ENCODE assay signal across 26 mouse cellular contexts in the genomic region with DNA sequence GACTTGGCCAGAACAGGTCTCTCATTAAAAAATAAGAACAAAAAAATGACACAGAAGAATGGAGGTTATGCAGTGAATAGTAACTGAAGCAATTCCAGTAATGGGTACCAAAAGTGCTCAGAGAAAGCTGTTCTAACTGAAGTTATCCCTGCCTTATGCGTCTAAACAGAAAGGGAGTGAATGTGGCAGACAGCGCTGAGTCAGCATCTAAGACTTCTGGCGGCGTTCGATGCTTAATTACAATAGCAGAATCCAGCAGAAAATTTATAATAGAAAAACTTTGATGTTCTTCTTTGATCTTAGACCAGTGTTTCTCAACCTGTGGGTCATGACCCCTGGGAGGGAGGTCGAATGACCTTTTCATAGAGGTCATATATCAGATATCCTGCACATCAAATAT. TPM values are rescaled to one million over a fixed set of nuclear protein-coding genes. Genes with fewer than 3 reads are reported as not detected.
DNase-seq lines count a peak whose midpoint lies in the region; ATAC-seq and TF ChIP-seq lines count a peak whose summit lies in the region.
"Had no signal": no experiment of that assay in that cellular context is flagged by ENCODE, and none has a peak within 500 bp of the region (broad histone marks: within the 10 kb centered on the region; RNA-seq: fewer than 3 reads in every experiment).

No protein-coding gene starts in this region.

- no peak for TF ChIP-seq POLR2A in MEL (IDR thresholded peaks at IDR 0.05; ENCODE audit: control insufficient read depth in 1 of 2, insufficient read depth in 1 of 2, low read depth in 1 of 2, low read length in 2 of 2, poor library complexity in 1 of 2)

- H3K4me1 ChIP-seq in forebrain, postnatal 0 days (ENCODE audit: insufficient read depth) = no peaks in the 10 kb centered on the region
- H3K4me1 ChIP-seq in forebrain, embryonic 15.5 days = no peaks in the 10 kb centered on the region
- H3K4me1 ChIP-seq in MEL (ENCODE audit: control insufficient read depth in 1 of 2, insufficient read depth in 2 of 2, low read length in 2 of 2) = peaks cover 0 to 6% of the 10 kb centered on the region in 2 experiments; a peak in 1 of 4 replicates
- H3K4me1 ChIP-seq: embryonic facial prominence, embryonic 13.5 days; embryonic facial prominence, embryonic 15.5 days had no signal

- no peak overlapping the region for H3K27ac ChIP-seq in forebrain, postnatal 0 days (ENCODE audit: low read depth, low read length)
- H3K27ac ChIP-seq in forebrain, embryonic 15.5 days (replicated peaks) = no peak overlapping the region
- no peak overlapping the region for H3K27ac ChIP-seq in MEL (ENCODE audit: control insufficient read depth, low read depth, low read length)
- H3K27ac ChIP-seq: embryonic facial prominence, embryonic 13.5 days; embryonic facial prominence, embryonic 15.5 days; forebrain, embryonic 10.5 days; forebrain, embryonic 12.5 days had no signal

- no peak for ATAC-seq in forebrain, postnatal 0 days
- ATAC-seq in forebrain, embryonic 15.5 days (replicated peaks) = no peak
- ATAC-seq: CD4-positive, CD25-positive, alpha-beta regulatory T cell, adult 4 months; forebrain, embryonic 14.5 days had no signal

- H3K79me2 ChIP-seq in MEL (ENCODE audit: control insufficient read depth, insufficient read depth, low read length, poor library complexity) = no peaks in the 10 kb centered on the region

- no peak for TF ChIP-seq RAD21 in MEL (IDR thresholded peaks at IDR 0.05; ENCODE audit: low read depth, low read length)

- no peak for TF ChIP-seq CTCF in forebrain, postnatal 0 days (IDR thresholded peaks at IDR 0.05; ENCODE audit: low read depth)
- TF ChIP-seq CTCF in MEL (IDR thresholded peaks at IDR 0.05 in 2 of 3, conservative IDR thresholded peaks at IDR 0.05 in 1 of 3; ENCODE audit: control insufficient read depth in 1 of 3, insufficient read depth in 1 of 3, low read depth in 2 of 3, low read length in 3 of 3, poor library complexity in 1 of 3, severe bottlenecking in 1 of 3) = no peak

- no peak for TF ChIP-seq EP300 in MEL (IDR thresholded peaks at IDR 0.05; ENCODE audit: low read depth in 1 of 2, low read length in 2 of 2)

- no peak overlapping the region for H3K4me2 ChIP-seq in forebrain, postnatal 0 days (ENCODE audit: low read depth)
- H3K4me2 ChIP-seq in forebrain, embryonic 15.5 days (replicated peaks) = no peak overlapping the region
- H3K4me2 ChIP-seq: embryonic facial prominence, embryonic 13.5 days; embryonic facial prominence, embryonic 15.5 days; forebrain, embryonic 12.5 days had no signal

- no peaks in the 10 kb centered on the region for H3K9me3 ChIP-seq in forebrain, postnatal 0 days (ENCODE audit: low read length)
- H3K9me3 ChIP-seq in forebrain, embryonic 15.5 days = no peaks in the 10 kb centered on the region
- no peaks in the 10 kb centered on the region for H3K9me3 ChIP-seq in MEL (replicated peaks; ENCODE audit: insufficient read depth, low read length)
- H3K9me3 ChIP-seq: embryonic facial prominence, embryonic 13.5 days; embryonic facial prominence, embryonic 15.5 days; forebrain, embryonic 10.5 days; forebrain, embryonic 12.5 days; G1E had no signal

- H3K36me3 ChIP-seq in forebrain, postnatal 0 days (ENCODE audit: insufficient read depth) = peaks cover 9% of the 10 kb centered on the region
- H3K36me3 ChIP-seq in forebrain, embryonic 15.5 days = peaks cover 12% of the 10 kb centered on the region
- H3K36me3 ChIP-seq in MEL (ENCODE audit: control insufficient read depth in 1 of 2, insufficient read depth in 2 of 2, low read length in 2 of 2) = peaks cover 0 to 3% of the 10 kb centered on the region in 2 experiments; a peak in 1 of 4 replicates

- peak; percentile 18 for DNase-seq in forebrain, postnatal 0 days
- DNase-seq in MEL (ENCODE audit: low read depth, low spot score) = no peak
- no peak for DNase-seq in thymus, postnatal 14 days
- no peak for DNase-seq in layer of hippocampus, postnatal 25 days (ENCODE audit: extremely low spot score in 1 of 2, low spot score in 1 of 2)
- DNase-seq: adrenal gland, adult 8-10 months; adrenal gland, postnatal 14 days; adrenal gland, postnatal 36 days; B cell, adult 2 months; cerebellum, adult 11 months; cerebellum, adult 18-20 months; cerebellum, adult 8-10 months; cerebellum, adult 9-11 months; cerebellum, postnatal 14 days; cerebellum, postnatal 36 days; embryo, embryonic 11 days had no signal

- H3K27me3 ChIP-seq in forebrain, postnatal 0 days (ENCODE audit: insufficient read depth, low read length) = no peaks in the 10 kb centered on the region
- H3K27me3 ChIP-seq in forebrain, embryonic 15.5 days = no peaks in the 10 kb centered on the region
- no peaks in the 10 kb centered on the region for H3K27me3 ChIP-seq in MEL (ENCODE audit: control insufficient read depth in 1 of 2, insufficient read depth in 2 of 2, low read length in 2 of 2)
- H3K27me3 ChIP-seq: embryonic facial prominence, embryonic 13.5 days; embryonic facial prominence, embryonic 15.5 days; forebrain, embryonic 12.5 days had no signal

- no peak overlapping the region for H3K9ac ChIP-seq in forebrain, postnatal 0 days
- no peak overlapping the region for H3K9ac ChIP-seq in forebrain, embryonic 15.5 days (replicated peaks)
- H3K9ac ChIP-seq in MEL (ENCODE audit: control insufficient read depth, low read depth, low read length, poor library complexity, severe bottlenecking) = no peak overlapping the region
- H3K9ac ChIP-seq: embryonic facial prominence, embryonic 13.5 days; embryonic facial prominence, embryonic 15.5 days; forebrain, embryonic 12.5 days had no signal

- no peak overlapping the region for H3K4me3 ChIP-seq in forebrain, postnatal 0 days (ENCODE audit: low read depth, low read length)
- H3K4me3 ChIP-seq in forebrain, embryonic 15.5 days = no peak overlapping the region
- H3K4me3 ChIP-seq in MEL (ENCODE audit: control insufficient read depth in 1 of 2, insufficient read depth in 1 of 2, low read depth in 2 of 2, low read length in 2 of 2) = no peak overlapping the region
- H3K4me3 ChIP-seq: embryonic facial prominence, embryonic 13.5 days; embryonic facial prominence, embryonic 15.5 days; erythroblast, embryonic 14.5 days; forebrain, embryonic 10.5 days; forebrain, embryonic 12.5 days had no signal

- WGBS in forebrain, postnatal 0 days = 76% methylated on average over 6 of the region's 6 CpGs
- 72% methylated on average over 6 of the region's 6 CpGs for WGBS in forebrain, embryonic 15.5 days

TF ChIP-seq in MEL, 35 proteins besides CTCF, POLR2A, EP300 and RAD21:
- peak; percentile 92 for TF ChIP-seq MAFK (IDR thresholded peaks at IDR 0.05; ENCODE audit: borderline replicate concordance, low read depth, low read length)
- no peak for TF ChIP-seq KAT2A (conservative IDR thresholded peaks at IDR 0.05; ENCODE audit: low read depth, low read length)

RNA-seq across cellular contexts. Expression of a gene that starts 11.2 kb away (rescaled TPM):
- total RNA-seq in forebrain, postnatal 0 days (2014; rRNA removed) = 7.2 and 14.3 TPM in 2 replicates
- polyA plus RNA-seq in forebrain, postnatal 0 days (2015; fragmentation: Nextera tagmentation; extraction: Ambion mirVana) = 7.1 and 9.1 TPM in 2 replicates
- polyA plus RNA-seq in forebrain, embryonic 15.5 days (2015; fragmentation: Nextera tagmentation; extraction: Ambion mirVana) = 1.8 and 3.4 TPM in 2 replicates
- total RNA-seq in MEL (2012; rRNA removed) = 0.04 TPM in 1 of 2 replicates, not detected in the other
- polyA plus RNA-seq in MEL (2012; ENCODE audit: insufficient read depth in 1 of 2, insufficient read length in 2 of 2, low read depth in 1 of 2, low replicate concordance in 2 of 2, missing spikeins in 1 of 2) = not detected
- total RNA-seq in layer of hippocampus, postnatal 25 days (2021) = 1 to 10 TPM; 1.8 to 2.3 TPM
- total RNA-seq: adrenal gland, adult 18-20 months; adrenal gland, adult 8-10 months; adrenal gland, postnatal 14 days; adrenal gland, postnatal 36 days; common myeloid progenitor, adult 5-6 weeks had no signal
- polyA plus RNA-seq: CD4-positive, CD25-positive, alpha-beta regulatory T cell, adult 4 months; embryonic facial prominence, embryonic 13.5 days; erythroblast, embryonic 14.5 days; G1E had no signal

RNA-seq across cellular contexts. Expression of a gene that starts 20.5 kb away (rescaled TPM):
- total RNA-seq in forebrain, postnatal 0 days (2014; rRNA removed) = 0.48 and 0.54 TPM in 2 replicates
- polyA plus RNA-seq in forebrain, postnatal 0 days (2015; fragmentation: Nextera tagmentation; extraction: Ambion mirVana) = 2.0 and 2.2 TPM in 2 replicates
- polyA plus RNA-seq in forebrain, embryonic 15.5 days (2015; fragmentation: Nextera tagmentation; extraction: Ambion mirVana) = 1.3 and 1.4 TPM in 2 replicates
- 2.2 and 3.1 TPM in 2 replicates for total RNA-seq in MEL (2012; rRNA removed)
- 1 to 10 TPM in 1 of 2 experiments, not detected in 1; 9.9 TPM for polyA plus RNA-seq in MEL (2012; ENCODE audit: insufficient read depth in 1 of 2, insufficient read length in 2 of 2, low read depth in 1 of 2, low replicate concordance in 2 of 2, missing spikeins in 1 of 2)
- under 1 TPM; 0.39 to 0.56 TPM for total RNA-seq in layer of hippocampus, postnatal 25 days (2021)
- polyA plus RNA-seq: erythroblast, embryonic 14.5 days had no signal

RNA-seq across cellular contexts. Expression of a gene that starts 21.6 kb away (rescaled TPM):
- total RNA-seq in forebrain, postnatal 0 days (2014; rRNA removed) = 45.5 and 57.6 TPM in 2 replicates
- 85.6 and 105 TPM in 2 replicates for polyA plus RNA-seq in forebrain, postnatal 0 days (2015; fragmentation: Nextera tagmentation; extraction: Ambion mirVana)
- 105 and 107 TPM in 2 replicates for polyA plus RNA-seq in forebrain, embryonic 15.5 days (2015; fragmentation: Nextera tagmentation; extraction: Ambion mirVana)
- total RNA-seq in MEL (2012; rRNA removed) = 107 and 117 TPM in 2 replicates
- 100 to 1,000 TPM in 1 of 2 experiments, not detected in 1; 145 TPM for polyA plus RNA-seq in MEL (2012; ENCODE audit: insufficient read depth in 1 of 2, insufficient read length in 2 of 2, low read depth in 1 of 2, low replicate concordance in 2 of 2, missing spikeins in 1 of 2)
- 10 to 100 TPM; 24.3 to 28.4 TPM for total RNA-seq in layer of hippocampus, postnatal 25 days (2021)

RNA-seq across cellular contexts. Expression of a gene that starts 21.6 kb away (rescaled TPM):
- total RNA-seq in forebrain, postnatal 0 days (2014; rRNA removed) = 1.2 and 2.0 TPM in 2 replicates
- polyA plus RNA-seq in forebrain, postnatal 0 days (2015; fragmentation: Nextera tagmentation; extraction: Ambion mirVana) = 0.42 and 0.79 TPM in 2 replicates
- polyA plus RNA-seq in forebrain, embryonic 15.5 days (2015; fragmentation: Nextera tagmentation; extraction: Ambion mirVana) = 0.66 and 0.78 TPM in 2 replicates
- 3.1 and 3.2 TPM in 2 replicates for total RNA-seq in MEL (2012; rRNA removed)
- polyA plus RNA-seq in MEL (2012; ENCODE audit: insufficient read depth in 1 of 2, insufficient read length in 2 of 2, low read depth in 1 of 2, low replicate concordance in 2 of 2, missing spikeins in 1 of 2) = 1 to 10 TPM in 1 of 2 experiments, not detected in 1; 5.0 TPM
- 1 to 10 TPM in 1 of 2 experiments, under 1 TPM in 1; 0.96 to 1.1 TPM for total RNA-seq in layer of hippocampus, postnatal 25 days (2021)
- polyA plus RNA-seq: erythroblast, embryonic 14.5 days had no signal
